7 mouse cellular contexts compared by ENCODE assay signal in genomic region chr1:167349206-167349605, GRCm38 (mm10). TPM values are rescaled to one million over a fixed set of nuclear protein-coding genes. Genes with fewer than 3 reads are reported as not detected.
DNase-seq lines count a peak whose midpoint lies in the region; ATAC-seq and TF ChIP-seq lines count a peak whose summit lies in the region.
"Not testable (repeated sequence)": the region's sequence is repeated elsewhere in the genome, so short reads cannot be mapped to it uniquely, and the experiment has no call there.

No protein-coding gene starts in this region.

- TF ChIP-seq CTCF in C2C12 (IDR thresholded peaks at IDR 0.05; ENCODE audit: control insufficient read depth, insufficient read depth, insufficient read length); gastrocnemius, adult 2 months (IDR thresholded peaks at IDR 0.05); heart, postnatal 0 days (IDR thresholded peaks at IDR 0.05; ENCODE audit: low read depth): not testable (repeated sequence)
- TF ChIP-seq CTCF in midbrain, postnatal 0 days (IDR thresholded peaks at IDR 0.05) = peak; percentile 14; the same call in 1 of the 2 replicates

- not testable (repeated sequence) for H3K36me3 ChIP-seq in C2C12 (ENCODE audit: control insufficient read depth, insufficient read depth); kidney, embryonic 16.5 days (ENCODE audit: insufficient read depth, low read length); midbrain, postnatal 0 days (ENCODE audit: insufficient read depth, low read length)
- H3K36me3 ChIP-seq in heart, postnatal 0 days (replicated peaks; ENCODE audit: control insufficient read depth, insufficient read depth, low read length) = peaks cover 18% of the 10 kb centered on the region; the same call in 1 of the 2 replicates
- H3K36me3 ChIP-seq in liver, embryonic 13.5 days = peaks cover 22% of the 10 kb centered on the region

- not testable (repeated sequence) for H3K4me1 ChIP-seq in heart, postnatal 0 days (ENCODE audit: control insufficient read depth, insufficient read depth); kidney, embryonic 16.5 days (ENCODE audit: insufficient read depth, low read length); midbrain, postnatal 0 days (ENCODE audit: insufficient read depth, low read length)
- peaks cover 40% of the 10 kb centered on the region for H3K4me1 ChIP-seq in liver, embryonic 13.5 days (replicated peaks)

- 69% methylated on average over 3 of the region's 3 CpGs for WGBS in heart, postnatal 0 days
- 57% methylated on average over 3 of the region's 3 CpGs for WGBS in kidney, embryonic 16.5 days
- WGBS in liver, embryonic 13.5 days (ENCODE audit: insufficient replicate concordance) = 13% methylated on average over 3 of the region's 3 CpGs
- WGBS in midbrain, postnatal 0 days = 67% methylated on average over 3 of the region's 3 CpGs

- H3K27ac ChIP-seq in gastrocnemius, adult 2 months = peak overlapping the region; percentile 90
- H3K27ac ChIP-seq in heart, postnatal 0 days (ENCODE audit: low read depth) = peak overlapping the region; percentile 89
- H3K27ac ChIP-seq in kidney, embryonic 16.5 days (ENCODE audit: low read length) = not testable (repeated sequence)
- H3K27ac ChIP-seq in liver, embryonic 13.5 days = peak overlapping the region; percentile 94
- peak overlapping the region; percentile 87; the same call in 1 of the 2 replicates for H3K27ac ChIP-seq in midbrain, postnatal 0 days (ENCODE audit: low read depth, low read length)

- not testable (repeated sequence) for H3K9me3 ChIP-seq in heart, postnatal 0 days (replicated peaks; ENCODE audit: control insufficient read depth, low read length); kidney, embryonic 16.5 days (ENCODE audit: low read length); liver, embryonic 13.5 days (replicated peaks); midbrain, postnatal 0 days (ENCODE audit: low read length)

- H3K27me3 ChIP-seq in C2C12 (ENCODE audit: control insufficient read depth, insufficient read depth, insufficient read length); heart, postnatal 0 days (ENCODE audit: control insufficient read depth, insufficient read depth, low read length); kidney, embryonic 16.5 days (ENCODE audit: insufficient read depth, low read length); liver, embryonic 13.5 days; midbrain, postnatal 0 days (ENCODE audit: insufficient read depth, low read length): not testable (repeated sequence)

- peak; percentile 29 for DNase-seq in ZHBTc4 (ENCODE audit: low read depth, low spot score)
- DNase-seq in gastrocnemius, adult 2 months; heart, postnatal 0 days (ENCODE audit: low spot score); midbrain, postnatal 0 days (ENCODE audit: low spot score): not testable (repeated sequence)
- peak; percentile 18 for DNase-seq in liver, embryonic 13.5 days

- not testable (repeated sequence) for H3K79me3 ChIP-seq in C2C12 (ENCODE audit: low read depth)

- H3ac ChIP-seq in C2C12 (ENCODE audit: control insufficient read depth, insufficient read length, low read depth) = not testable (repeated sequence)

- H3K9ac ChIP-seq in heart, postnatal 0 days (replicated peaks; ENCODE audit: low read depth, low read length); kidney, embryonic 16.5 days (replicated peaks; ENCODE audit: low read length); midbrain, postnatal 0 days (replicated peaks; ENCODE audit: low read length, poor library complexity, severe bottlenecking): not testable (repeated sequence)
- H3K9ac ChIP-seq in liver, embryonic 13.5 days = peak overlapping the region; percentile 92

- H3K79me2 ChIP-seq in C2C12 (ENCODE audit: control insufficient read depth, insufficient read depth) = not testable (repeated sequence)

- H3K4me2 ChIP-seq in heart, postnatal 0 days (ENCODE audit: low read depth, low read length) = peak overlapping the region; percentile 83
- peak overlapping the region; percentile 61 for H3K4me2 ChIP-seq in kidney, embryonic 16.5 days (replicated peaks; ENCODE audit: low read depth, low read length)
- peak overlapping the region; percentile 97 for H3K4me2 ChIP-seq in liver, embryonic 13.5 days
- H3K4me2 ChIP-seq in midbrain, postnatal 0 days (ENCODE audit: low read depth, low read length, poor library complexity, severe bottlenecking) = not testable (repeated sequence)

- intact Hi-C loops in gastrocnemius, adult 2 months (cut with DNase I) = not testable (repeated sequence)

- H3K4me3 ChIP-seq in C2C12 (ENCODE audit: insufficient read depth, poor library complexity, severe bottlenecking) = peak overlapping the region; percentile 55
- peak overlapping the region; percentile 82 for H3K4me3 ChIP-seq in gastrocnemius, adult 2 months
- H3K4me3 ChIP-seq in heart, postnatal 0 days (ENCODE audit: low read depth, low read length) = peak overlapping the region; percentile 76
- H3K4me3 ChIP-seq in kidney, embryonic 16.5 days (ENCODE audit: low read length); liver, embryonic 13.5 days (replicated peaks); midbrain, postnatal 0 days (ENCODE audit: low read depth, low read length): not testable (repeated sequence)

- not testable (repeated sequence) for TF ChIP-seq EP300 in heart, postnatal 0 days (IDR thresholded peaks at IDR 0.05; ENCODE audit: low read depth)

- not testable (repeated sequence) for ATAC-seq in heart, postnatal 0 days (ENCODE audit: insufficient read depth, low read depth); kidney, embryonic 16.5 days (ENCODE audit: low FRiP score, low TSS enrichment); liver, embryonic 13.5 days (ENCODE audit: low read depth); midbrain, postnatal 0 days (ENCODE audit: low FRiP score)

RNA-seq across cellular contexts. Expression of gene Aldh9a1, which starts 0.6 kb away (rescaled TPM):
- polyA plus RNA-seq in C2C12 (2012; fragmentation: generic; extraction: Trizol) = 29.4 TPM
- 1 to 10 TPM; 4.1 to 5.8 TPM for total RNA-seq in gastrocnemius, adult 2 months (2021)
- total RNA-seq in heart, postnatal 0 days (2014; rRNA removed; ENCODE audit: low replicate concordance) = 8.4 and 17.1 TPM in 2 replicates
- 44.7 and 46.0 TPM in 2 replicates for polyA plus RNA-seq in heart, postnatal 0 days (2015; fragmentation: Nextera tagmentation; extraction: Ambion mirVana)
- 62.6 and 63.4 TPM in 2 replicates for polyA plus RNA-seq in kidney, embryonic 16.5 days (2015; fragmentation: Nextera tagmentation; extraction: Ambion mirVana)
- polyA plus RNA-seq in liver, embryonic 13.5 days (2015; fragmentation: Nextera tagmentation; extraction: Ambion mirVana) = 85.4 and 92.0 TPM in 2 replicates
- total RNA-seq in midbrain, postnatal 0 days (2014; rRNA removed) = 11.4 and 12.3 TPM in 2 replicates
- polyA plus RNA-seq in midbrain, postnatal 0 days (2015; fragmentation: Nextera tagmentation; extraction: Ambion mirVana) = 40.1 and 41.5 TPM in 2 replicates

RNA-seq across cellular contexts. Expression of gene Tmco1, which starts 41.0 kb away (rescaled TPM):
- polyA plus RNA-seq in C2C12 (2012; fragmentation: generic; extraction: Trizol) = 59.8 TPM
- 10 to 100 TPM; 33.2 to 40.4 TPM for total RNA-seq in gastrocnemius, adult 2 months (2021)
- 68.1 and 113 TPM in 2 replicates for total RNA-seq in heart, postnatal 0 days (2014; rRNA removed; ENCODE audit: low replicate concordance)
- 86.6 and 96.7 TPM in 2 replicates for polyA plus RNA-seq in heart, postnatal 0 days (2015; fragmentation: Nextera tagmentation; extraction: Ambion mirVana)
- 117 and 125 TPM in 2 replicates for polyA plus RNA-seq in kidney, embryonic 16.5 days (2015; fragmentation: Nextera tagmentation; extraction: Ambion mirVana)
- polyA plus RNA-seq in liver, embryonic 13.5 days (2015; fragmentation: Nextera tagmentation; extraction: Ambion mirVana) = 69.9 and 84.5 TPM in 2 replicates
- total RNA-seq in midbrain, postnatal 0 days (2014; rRNA removed) = 40.7 and 52.5 TPM in 2 replicates
- 74.4 and 74.9 TPM in 2 replicates for polyA plus RNA-seq in midbrain, postnatal 0 days (2015; fragmentation: Nextera tagmentation; extraction: Ambion mirVana)

RNA-seq across cellular contexts. Expression of gene Mgst3, which starts 44.4 kb away (rescaled TPM):
- polyA plus RNA-seq in C2C12 (2012; fragmentation: generic; extraction: Trizol) = 108 TPM
- 100 to 1,000 TPM; 147 to 151 TPM for total RNA-seq in gastrocnemius, adult 2 months (2021)
- total RNA-seq in heart, postnatal 0 days (2014; rRNA removed; ENCODE audit: low replicate concordance) = 528 and 566 TPM in 2 replicates
- 306 and 315 TPM in 2 replicates for polyA plus RNA-seq in heart, postnatal 0 days (2015; fragmentation: Nextera tagmentation; extraction: Ambion mirVana)
- polyA plus RNA-seq in kidney, embryonic 16.5 days (2015; fragmentation: Nextera tagmentation; extraction: Ambion mirVana) = 58.0 and 58.2 TPM in 2 replicates
- polyA plus RNA-seq in liver, embryonic 13.5 days (2015; fragmentation: Nextera tagmentation; extraction: Ambion mirVana) = 337 and 409 TPM in 2 replicates
- total RNA-seq in midbrain, postnatal 0 days (2014; rRNA removed) = 221 and 246 TPM in 2 replicates
- polyA plus RNA-seq in midbrain, postnatal 0 days (2015; fragmentation: Nextera tagmentation; extraction: Ambion mirVana) = 240 and 311 TPM in 2 replicates
